Mouse (Mus musculus): ENCODE measurements around the gene Rnd3.

- TF ChIP-seq CTCF (IDR thresholded peaks at IDR 0.05; ENCODE audit: low read depth, low read length) (no peak), POLR2A (IDR thresholded peaks at IDR 0.05; ENCODE audit: extremely low read depth, insufficient read depth, low read length) (no peak)
These were observed 61.4 kb downstream of the Rnd3 start for GRCm38 (mm10) chr2:51087307-51088122.
